12 mouse cellular contexts compared by ENCODE assay signal in the genomic region with DNA sequence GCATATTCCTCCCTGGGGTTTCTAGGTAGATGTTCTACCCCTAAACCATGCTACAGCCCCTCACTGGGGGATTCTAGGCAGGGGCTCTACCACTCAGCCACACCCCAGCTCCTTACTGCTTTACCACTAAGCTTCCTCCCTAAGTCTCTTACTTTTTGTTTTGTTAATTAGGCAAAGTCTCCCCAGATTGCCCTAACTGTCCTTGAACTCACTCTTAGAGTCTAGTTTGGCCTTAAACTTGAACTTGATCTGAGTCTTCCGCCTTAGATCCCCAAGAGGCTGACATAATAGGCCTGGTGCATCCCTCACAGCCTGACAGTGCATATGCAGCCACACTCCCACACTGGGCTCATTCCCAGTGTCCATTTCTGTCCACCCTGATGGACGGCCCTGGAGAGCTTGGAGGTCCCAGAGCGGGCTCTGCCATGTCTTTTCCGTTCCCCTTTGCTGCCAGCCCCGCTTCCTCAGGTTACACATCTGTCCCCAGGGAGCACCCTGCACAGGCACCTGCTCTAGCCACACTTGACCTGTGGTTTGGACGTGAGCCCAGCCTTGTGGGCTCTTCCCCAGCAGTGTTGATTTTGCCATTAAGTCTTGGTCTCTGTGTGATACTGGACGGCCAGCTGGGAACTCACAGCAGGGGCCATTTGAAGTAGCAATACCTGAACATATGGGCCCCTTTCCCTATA. TPM values are rescaled to one million over a fixed set of nuclear protein-coding genes. Genes with fewer than 3 reads are reported as not detected.
DNase-seq lines count a peak whose midpoint lies in the region; ATAC-seq and TF ChIP-seq lines count a peak whose summit lies in the region.
"Had no signal": no experiment of that assay in that cellular context is flagged by ENCODE, and none has a peak within 500 bp of the region (broad histone marks: within the 10 kb centered on the region; RNA-seq: fewer than 3 reads in every experiment).

No protein-coding gene starts in this region.

- no peak for TF ChIP-seq CTCF in ES-Bruce4 (IDR thresholded peaks at IDR 0.05; ENCODE audit: low read depth, low read length)
- TF ChIP-seq CTCF in forebrain, postnatal 0 days (IDR thresholded peaks at IDR 0.05; ENCODE audit: low read depth) = no peak

- intact Hi-C loops in gastrocnemius, postnatal 36 days (cut with DNase I) = no loop called here

- TF ChIP-seq POLR2A in ES-Bruce4 (IDR thresholded peaks at IDR 0.05; ENCODE audit: insufficient read depth, low read length) = no peak

- WGBS in forebrain, postnatal 0 days = 88% methylated on average over 7 of the region's 7 CpGs
- 74% methylated on average over 7 of the region's 7 CpGs for WGBS in heart, embryonic 10.5 days

- no peaks in the 10 kb centered on the region for H3K9me3 ChIP-seq in ES-Bruce4 (replicated peaks; ENCODE audit: control insufficient read depth, insufficient read depth, low read length, poor library complexity, severe bottlenecking)
- no peaks in the 10 kb centered on the region for H3K9me3 ChIP-seq in forebrain, postnatal 0 days (ENCODE audit: low read length)
- H3K9me3 ChIP-seq in heart, embryonic 10.5 days = no peaks in the 10 kb centered on the region
- H3K9me3 ChIP-seq: forebrain, embryonic 15.5 days; midbrain, embryonic 15.5 days had no signal

- DNase-seq in A20 (ENCODE audit: low read depth, low spot score) = peak; percentile 77
- peak; percentile 46 to 62 for DNase-seq in gastrocnemius, postnatal 36 days
- DNase-seq in forebrain, postnatal 0 days = no peak
- no peak for DNase-seq in cerebellum, adult 11 months
- DNase-seq in heart, embryonic 10.5 days (ENCODE audit: low spot score) = no peak
- DNase-seq: heart, postnatal 10 days; kidney, postnatal 4 days; right cerebral cortex, adult 18-20 months had no signal

- H3K4me3 ChIP-seq in ES-Bruce4 (ENCODE audit: low read depth, low read length) = no peak overlapping the region
- no peak overlapping the region for H3K4me3 ChIP-seq in forebrain, postnatal 0 days (ENCODE audit: low read depth, low read length)
- no peak overlapping the region for H3K4me3 ChIP-seq in heart, embryonic 10.5 days
- H3K4me3 ChIP-seq: forebrain, embryonic 15.5 days; midbrain, embryonic 15.5 days had no signal

- no peak for TF ChIP-seq EP300 in ES-Bruce4 (IDR thresholded peaks at IDR 0.05; ENCODE audit: insufficient read depth, low read depth, low read length)

- ATAC-seq in megakaryocyte-erythroid progenitor cell, adult 5-6 weeks (replicated peaks; ENCODE audit: low FRiP score, low TSS enrichment, poor library complexity, severe bottlenecking) = peak; percentile 45
- no peak for ATAC-seq in forebrain, postnatal 0 days
- ATAC-seq: forebrain, embryonic 15.5 days; midbrain, embryonic 15.5 days had no signal

- H3K27me3 ChIP-seq in ES-Bruce4 (ENCODE audit: control insufficient read depth, insufficient read depth, low read length, poor library complexity, severe bottlenecking) = no peaks in the 10 kb centered on the region
- no peaks in the 10 kb centered on the region for H3K27me3 ChIP-seq in forebrain, postnatal 0 days (ENCODE audit: insufficient read depth, low read length)
- no peaks in the 10 kb centered on the region for H3K27me3 ChIP-seq in heart, embryonic 10.5 days (ENCODE audit: insufficient read depth, poor library complexity, severe bottlenecking)
- H3K27me3 ChIP-seq: forebrain, embryonic 15.5 days; midbrain, embryonic 15.5 days had no signal

- no peak overlapping the region for H3K4me2 ChIP-seq in forebrain, postnatal 0 days (ENCODE audit: low read depth)
- H3K4me2 ChIP-seq: forebrain, embryonic 15.5 days; midbrain, embryonic 15.5 days had no signal

- peaks cover 4% of the 10 kb centered on the region for H3K4me1 ChIP-seq in ES-Bruce4 (ENCODE audit: control insufficient read depth, insufficient read depth, low read length)
- H3K4me1 ChIP-seq in forebrain, postnatal 0 days (ENCODE audit: insufficient read depth) = no peaks in the 10 kb centered on the region
- H3K4me1 ChIP-seq in heart, embryonic 10.5 days = peaks cover 35% of the 10 kb centered on the region
- H3K4me1 ChIP-seq: forebrain, embryonic 15.5 days; midbrain, embryonic 15.5 days had no signal

- peaks cover 17% of the 10 kb centered on the region for H3K36me3 ChIP-seq in ES-Bruce4 (ENCODE audit: control insufficient read depth, insufficient read depth, low read length, poor library complexity, severe bottlenecking)
- peaks cover 56% of the 10 kb centered on the region for H3K36me3 ChIP-seq in forebrain, postnatal 0 days (ENCODE audit: insufficient read depth)
- H3K36me3 ChIP-seq in heart, embryonic 10.5 days = peaks cover 31% of the 10 kb centered on the region

- H3K27ac ChIP-seq in ES-Bruce4 (ENCODE audit: insufficient read depth, low read length) = peak overlapping the region; percentile 2; the same call in 1 of the 2 replicates
- no peak overlapping the region for H3K27ac ChIP-seq in forebrain, postnatal 0 days (ENCODE audit: low read depth, low read length)
- no peak overlapping the region for H3K27ac ChIP-seq in heart, embryonic 10.5 days
- H3K27ac ChIP-seq: forebrain, embryonic 15.5 days; midbrain, embryonic 15.5 days had no signal

- H3K9ac ChIP-seq in ES-Bruce4 (ENCODE audit: low read depth, poor library complexity, severe bottlenecking) = no peak overlapping the region
- H3K9ac ChIP-seq in forebrain, postnatal 0 days = no peak overlapping the region
- H3K9ac ChIP-seq: forebrain, embryonic 15.5 days; midbrain, embryonic 15.5 days had no signal

RNA-seq across cellular contexts. Expression of gene Bhlha15, which starts 6.3 kb away (rescaled TPM):
- polyA plus RNA-seq in ES-Bruce4 (2011; ENCODE audit: insufficient read depth, insufficient read length, low read depth, missing spikeins) = 3.0 and 3.1 TPM in 2 replicates
- total RNA-seq in gastrocnemius, postnatal 36 days (2021) = not detected
- total RNA-seq in megakaryocyte-erythroid progenitor cell, adult 5-6 weeks (2014; fragmentation: Nextera tagmentation) = not detected in 2 replicates
- total RNA-seq in megakaryocyte-erythroid progenitor cell, adult 5-6 weeks (2017) = 0.05 TPM in 1 of 2 replicates, not detected in the other
- 0.77 TPM in 1 of 2 replicates, not detected in the other for total RNA-seq in forebrain, postnatal 0 days (2014; rRNA removed)
- polyA plus RNA-seq in forebrain, postnatal 0 days (2015; fragmentation: Nextera tagmentation; extraction: Ambion mirVana) = 0.11 TPM in 1 of 2 replicates, not detected in the other
- polyA plus RNA-seq in heart, embryonic 10.5 days (2016; fragmentation: Nextera tagmentation; extraction: Ambion mirVana) = 1.3 TPM in 2 replicates
- total RNA-seq: heart, postnatal 10 days had no signal

RNA-seq across cellular contexts. Expression of gene Tecpr1, which starts 39.6 kb away (rescaled TPM):
- polyA plus RNA-seq in ES-Bruce4 (2011; ENCODE audit: insufficient read depth, insufficient read length, low read depth, missing spikeins) = 10.7 and 11.6 TPM in 2 replicates
- total RNA-seq in gastrocnemius, postnatal 36 days (2021) = 10 to 100 TPM; 14.0 to 14.2 TPM
- 3.8 and 9.4 TPM in 2 replicates for total RNA-seq in megakaryocyte-erythroid progenitor cell, adult 5-6 weeks (2014; fragmentation: Nextera tagmentation)
- 1.7 and 5.1 TPM in 2 replicates for total RNA-seq in megakaryocyte-erythroid progenitor cell, adult 5-6 weeks (2017)
- total RNA-seq in forebrain, postnatal 0 days (2014; rRNA removed) = 55.9 and 57.7 TPM in 2 replicates
- polyA plus RNA-seq in forebrain, postnatal 0 days (2015; fragmentation: Nextera tagmentation; extraction: Ambion mirVana) = 25.5 and 32.7 TPM in 2 replicates
- 15.1 and 18.7 TPM in 2 replicates for polyA plus RNA-seq in heart, embryonic 10.5 days (2016; fragmentation: Nextera tagmentation; extraction: Ambion mirVana)

Comparison
In these comparisons a context has a peak if more than half of its experiments do, and no peak if none do; other contexts are left out.
1. DNase-seq: peak in A20 (single experiment) and gastrocnemius, postnatal 36 days (2 of 2); none in forebrain, postnatal 0 days (single experiment), cerebellum, adult 11 months (single experiment) and heart, embryonic 10.5 days (single experiment).